Mouse (Mus musculus) heart, embryonic 16.5 days (tissue): ENCODE data around the gene Gm3417. TPM values are rescaled to one million over a fixed set of nuclear protein-coding genes. Genes with fewer than 3 reads are reported as not detected.
A peak's percentile ranks its signal among the peaks of the same experiment; 100 is the strongest.
"Not testable (repeated sequence)": the region's sequence is repeated elsewhere in the genome, so short reads cannot be mapped to it uniquely, and the experiment has no call there.

ENCODE experiments used
- ATAC-seq: fragments of 200-750 bp; cut with Nextera tagmentation; replicated peaks from 2 replicates; pipeline ENCODE4 v1.8.0; 2017; ENCODE audit warnings: moderate number of reproducible peaks; ENCODE audit not compliant: insufficient read depth, low FRiP score; ENCODE audit errors: extremely low read depth
- H3K27ac ChIP-seq: fragments of 300-500 bp; sonication (generic); 2 replicates; pipeline ENCODE4 v1.5.1; 2014; ENCODE audit warnings: mild to moderate bottlenecking, low read length, control low read depth, moderate library complexity
- H3K27me3 ChIP-seq: fragments of 300-500 bp; sonication (generic); 2 replicates; pipeline ENCODE4 v1.6.1; 2014; ENCODE audit warnings: low read length, mixed read lengths; ENCODE audit not compliant: control insufficient read depth, insufficient read depth
- H3K36me3 ChIP-seq: fragments of 300-500 bp; sonication (generic); 2 replicates; pipeline ENCODE4 v1.6.1; 2014; ENCODE audit not compliant: control insufficient read depth, insufficient read depth
- H3K4me1 ChIP-seq: fragments of 300-500 bp; sonication (generic); 2 replicates; pipeline ENCODE4 v1.6.1; 2014; ENCODE audit warnings: low read length, mixed read lengths; ENCODE audit not compliant: control insufficient read depth, insufficient read depth
- H3K4me2 ChIP-seq: fragments of 300-500 bp; sonication (generic); 2 replicates; pipeline ENCODE4 v1.6.1; 2014; ENCODE audit warnings: low read depth, mild to moderate bottlenecking, control low read depth, low read length
- H3K4me3 ChIP-seq: fragments of 300-500 bp; sonication (generic); 2 replicates; pipeline ENCODE4 v1.5.1; 2014; ENCODE audit warnings: mild to moderate bottlenecking, control low read depth, low read length
- H3K9ac ChIP-seq: fragments of 300-500 bp; sonication (generic); 2 replicates; pipeline ENCODE4 v1.6.1; 2014; ENCODE audit warnings: low read length, control low read depth
- H3K9me3 ChIP-seq: fragments of 300-500 bp; sonication (generic); replicated peaks from 2 replicates; pipeline ENCODE4 v1.6.1; 2016; ENCODE audit warnings: low read length; ENCODE audit not compliant: control insufficient read depth
- WGBS: fragments of 180-500 bp; shearing (Covaris S2); extraction: QIAGEN DNeasy Blood & Tissue Kit; methylation state at CpG from one replicate; pipeline ENCODE4 v1.1.7; 2014; 5-methylcytosine and 5-hydroxymethylcytosine counted together
- polyA plus RNA-seq: library from polyadenylated mRNA; unstranded; fragments of >200 nt; fragmentation: Nextera tagmentation; extraction: Ambion mirVana; gene quantifications from 2 replicates; pipeline ENCODE4 v1.2.1, GENCODE M21; 2015

Gm3417 gene
- polyA plus RNA-seq, 1 experiment from 2014 or later, result 2.1 TPM

GRCm38 (mm10) chr17:14994140-14994539 lies 15.6 kb upstream of the Gm3417 start:
- ATAC-seq, H3K9me3 ChIP-seq, H3K4me3 ChIP-seq, H3K4me1 ChIP-seq, H3K4me2 ChIP-seq, H3K27me3 ChIP-seq, H3K9ac ChIP-seq, H3K27ac ChIP-seq, H3K36me3 ChIP-seq: not testable (repeated sequence)
- WGBS, result no CpG with 5 or more reads among the region's 5 CpGs

DNA sequence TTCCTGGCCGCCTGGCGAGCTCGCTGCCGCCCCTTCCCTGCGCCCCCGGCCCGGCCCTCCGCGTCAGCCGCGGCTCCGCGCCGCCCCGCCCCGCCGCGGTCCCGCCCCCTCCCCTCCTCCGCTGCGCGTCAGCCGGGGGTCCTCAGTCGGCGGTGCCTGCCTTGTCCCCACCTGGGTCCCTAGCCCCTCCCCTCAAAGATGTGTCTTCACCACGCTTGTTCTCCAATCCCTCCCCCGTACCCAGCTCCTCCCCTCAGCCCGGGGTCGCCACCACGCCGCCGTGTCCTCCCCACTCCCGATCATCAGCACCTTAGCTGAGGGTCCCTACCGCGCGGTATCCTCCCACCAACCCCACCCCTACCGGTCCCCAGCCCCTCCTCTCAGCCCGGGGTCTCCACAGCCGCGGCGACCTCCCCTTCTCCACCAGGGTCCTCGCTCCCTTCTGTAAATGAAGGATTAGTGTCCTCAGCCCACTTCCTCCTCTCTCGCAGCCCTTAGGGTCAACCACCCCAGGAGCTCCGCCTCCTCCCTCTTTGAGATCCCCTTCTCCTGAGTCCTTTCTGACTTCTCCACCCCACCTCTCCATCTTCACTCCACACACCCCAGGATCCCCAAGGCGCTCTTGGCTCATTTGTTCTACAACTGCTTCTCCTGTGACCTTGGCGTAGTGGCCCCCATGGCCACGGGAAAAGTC lies 14.7 kb upstream of the Gm3417 start:
- WGBS, result no CpG with 5 or more reads among the region's 47 CpGs

DNA sequence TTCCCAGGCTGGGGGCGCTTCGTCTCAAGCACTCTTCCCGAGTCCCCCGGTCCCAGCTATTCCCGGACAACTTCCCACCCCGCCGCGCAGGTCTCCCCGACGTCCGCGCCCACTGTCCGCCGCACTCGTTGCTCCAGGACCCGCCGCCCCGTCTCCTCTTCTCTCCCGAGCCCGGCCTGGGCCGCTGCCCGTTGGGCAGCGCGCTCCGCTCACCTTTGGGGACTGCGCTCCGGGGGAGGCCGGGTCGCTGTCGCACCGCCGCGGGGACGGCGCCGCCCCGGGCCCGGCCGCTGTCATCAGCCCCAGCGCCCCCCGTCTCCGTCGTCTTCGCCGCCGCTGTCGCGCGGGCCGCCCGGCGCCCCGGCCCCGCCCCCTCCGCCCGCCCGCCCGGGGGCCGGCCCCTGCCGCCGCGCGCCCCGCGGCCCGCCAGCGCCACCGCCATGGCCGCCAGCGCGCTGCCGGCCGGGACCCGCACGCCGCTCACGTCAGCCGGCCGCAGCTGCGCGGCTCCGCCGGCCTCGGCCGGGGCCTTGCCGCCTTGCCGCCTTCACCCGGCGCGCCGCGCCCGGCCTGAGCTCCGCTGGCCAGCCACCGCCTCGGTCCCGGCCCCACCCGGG lies 14.0 kb upstream of the Gm3417 start:
- H3K27ac ChIP-seq, H3K9ac ChIP-seq, H3K4me3 ChIP-seq, H3K27me3 ChIP-seq, H3K4me2 ChIP-seq, H3K4me1 ChIP-seq, H3K9me3 ChIP-seq, H3K36me3 ChIP-seq: not testable (repeated sequence)
- peak; percentile 85 for ATAC-seq
- no CpG with 5 or more reads among the region's 98 CpGs for WGBS

More for the DNA sequence above, 14.7 kb upstream of the Gm3417 start:
- H3K27ac ChIP-seq, H3K4me3 ChIP-seq, H3K9me3 ChIP-seq, H3K4me1 ChIP-seq, H3K4me2 ChIP-seq, H3K9ac ChIP-seq, H3K27me3 ChIP-seq, H3K36me3 ChIP-seq: not testable (repeated sequence)
- peak; percentile 85 for ATAC-seq

DNA sequence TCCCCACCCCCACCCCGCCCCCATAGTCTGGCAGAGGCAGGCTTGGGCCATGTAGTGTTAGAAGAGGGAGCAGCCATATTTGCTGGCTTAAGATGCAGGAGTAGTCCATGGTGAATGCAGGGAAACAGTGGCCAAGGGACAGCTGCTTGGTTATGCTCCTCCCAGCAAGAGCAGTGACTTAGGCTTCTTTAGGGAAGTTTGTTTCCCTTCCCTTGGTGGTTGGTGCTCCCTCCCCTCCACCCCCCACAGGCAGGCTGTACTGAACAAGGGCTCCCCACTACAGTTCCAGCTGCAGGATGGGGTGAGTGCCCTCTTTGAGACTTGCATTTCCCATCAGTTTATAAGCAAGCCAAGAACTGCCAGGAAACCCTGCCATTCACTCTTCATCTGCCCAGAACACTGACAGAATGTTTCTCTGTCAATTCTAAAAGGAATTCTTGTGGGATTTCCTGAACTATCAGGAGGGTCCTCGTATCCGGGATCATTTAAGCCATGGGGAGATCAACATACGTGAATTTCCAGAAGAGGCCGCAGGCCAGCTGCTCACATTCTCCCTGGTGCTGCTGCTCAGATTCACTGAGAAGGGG lies 11.6 kb upstream of the Gm3417 start:
- H3K9me3 ChIP-seq, H3K9ac ChIP-seq, H3K27me3 ChIP-seq, H3K4me3 ChIP-seq, H3K4me2 ChIP-seq, H3K4me1 ChIP-seq, H3K27ac ChIP-seq, H3K36me3 ChIP-seq, ATAC-seq: not testable (repeated sequence)
- WGBS, result 82% methylated on average over 4 of the region's 5 CpGs

DNA sequence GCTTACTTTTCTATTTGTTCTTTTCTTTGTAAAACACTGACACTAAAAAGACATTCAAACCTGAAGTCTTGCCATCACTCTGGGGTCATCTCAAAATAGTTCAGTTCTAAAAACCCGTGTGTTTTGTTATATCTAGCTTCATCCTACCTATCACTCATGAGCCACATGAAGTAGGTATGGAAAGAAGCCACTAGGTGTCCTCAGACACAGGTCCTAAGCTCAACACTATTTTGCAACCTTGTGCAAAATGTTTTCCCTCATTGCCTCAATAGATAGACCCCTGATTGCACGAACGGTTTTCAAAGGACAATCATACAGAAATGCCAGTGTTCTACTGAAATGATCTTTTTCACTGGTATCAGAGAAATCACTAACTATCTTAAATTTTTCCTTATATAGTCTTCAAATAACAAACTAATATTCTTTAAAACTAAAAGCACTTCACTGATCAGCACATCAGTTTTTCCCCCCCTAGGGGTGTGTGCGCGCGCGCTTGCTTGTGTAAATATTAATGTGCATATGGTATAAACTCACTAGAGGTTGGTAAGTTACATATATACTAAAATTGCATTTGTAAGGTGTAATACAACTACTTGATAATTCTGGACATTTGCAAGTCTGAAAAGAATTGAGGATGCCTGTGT lies 750 bp downstream of the Gm3417 start:
- not testable (repeated sequence) for ATAC-seq, H3K4me2 ChIP-seq, H3K9me3 ChIP-seq

DNA sequence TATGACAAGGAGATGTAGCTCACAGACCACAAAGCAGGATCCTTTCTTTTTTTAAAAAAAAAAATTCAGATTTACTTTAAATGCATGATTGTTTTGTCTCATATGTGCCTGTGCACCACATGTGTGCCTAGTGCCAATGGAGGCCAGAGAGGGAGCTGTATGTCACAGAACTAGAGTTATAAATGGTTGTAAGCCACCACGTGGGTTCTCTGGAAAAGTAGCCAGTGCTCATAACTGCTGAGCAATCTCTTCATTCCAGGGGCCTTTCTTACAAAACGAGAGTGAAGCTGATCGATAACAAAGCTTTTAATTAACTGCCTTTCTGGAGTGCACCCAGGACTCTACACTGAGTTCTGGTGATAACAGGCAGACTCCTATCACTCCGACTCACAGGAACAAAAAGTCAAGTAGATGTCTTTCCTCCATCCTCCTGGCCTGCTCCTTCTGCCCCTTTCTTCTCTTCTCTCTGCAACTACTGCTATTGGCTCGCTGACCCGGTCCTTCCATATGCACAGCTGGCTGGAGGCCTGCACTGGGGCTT lies 10.1 kb downstream of the Gm3417 start:
- not testable (repeated sequence) for H3K9ac ChIP-seq, H3K27ac ChIP-seq, H3K4me3 ChIP-seq, ATAC-seq, H3K36me3 ChIP-seq, H3K27me3 ChIP-seq, H3K4me1 ChIP-seq, H3K9me3 ChIP-seq, H3K4me2 ChIP-seq
- WGBS, result no CpG with 5 or more reads among the region's 6 CpGs

More for the DNA sequence above, 750 bp downstream of the Gm3417 start:
- WGBS, result under 1% methylated on average over 4 of the region's 7 CpGs
- H3K4me1 ChIP-seq, H3K27ac ChIP-seq, H3K36me3 ChIP-seq, H3K27me3 ChIP-seq, H3K4me3 ChIP-seq, H3K9ac ChIP-seq: not testable (repeated sequence)

GRCm38 (mm10) chr17:14961557-14962154 lies 16.9 kb downstream of the Gm3417 start:
- H3K4me2 ChIP-seq, H3K27ac ChIP-seq, H3K9ac ChIP-seq, H3K27me3 ChIP-seq, H3K4me3 ChIP-seq, H3K9me3 ChIP-seq, H3K36me3 ChIP-seq, H3K4me1 ChIP-seq: not testable (repeated sequence)
- WGBS, result no CpG with 5 or more reads among the region's 44 CpGs
- ATAC-seq, result peak; percentile 81

DNA sequence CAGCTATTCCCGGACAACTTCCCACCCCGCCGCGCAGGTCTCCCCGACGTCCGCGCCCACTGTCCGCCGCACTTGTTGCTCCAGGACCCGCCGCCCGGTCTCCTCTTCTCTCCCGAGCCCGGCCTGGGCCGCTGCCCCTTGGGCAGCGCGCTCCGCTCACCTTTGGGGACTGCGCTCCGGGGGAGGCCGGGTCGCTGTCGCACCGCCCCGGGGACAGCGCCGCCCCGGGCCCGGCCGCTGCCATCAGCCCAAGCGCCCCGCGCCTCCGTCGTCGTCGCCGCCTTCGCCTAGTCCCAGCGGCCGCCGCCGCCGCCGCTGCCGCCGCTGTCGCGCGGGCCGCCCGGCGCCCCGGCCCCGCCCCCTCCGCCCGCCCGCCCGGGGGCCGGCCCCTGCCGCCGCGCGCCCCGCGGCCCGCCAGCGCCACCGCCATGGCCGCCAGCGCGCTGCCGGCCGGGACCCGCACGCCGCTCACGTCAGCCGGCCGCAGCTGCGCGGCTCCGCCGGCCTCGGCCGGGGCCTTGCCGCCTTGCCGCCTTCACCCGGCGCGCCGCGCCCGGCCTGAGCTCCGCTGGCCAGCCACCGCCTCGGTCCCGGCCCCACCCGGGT lies 17.5 kb downstream of the Gm3417 start, which contains the start of gene Phf10:
Gene Phf10, minus strand, starts transcription at position 323 of the 606 bp plus-strand sequence.
- peak within 1 kb of the TSS; percentile 84 for H3K4me3 ChIP-seq
- H3K9me3 ChIP-seq, H3K36me3 ChIP-seq, H3K27me3 ChIP-seq, H3K4me1 ChIP-seq: not testable (repeated sequence)
- H3K27ac ChIP-seq, result peak within 1 kb of the TSS; percentile 80
- ATAC-seq, result peak; percentile 82
- WGBS, result under 1% methylated on average over 37 of the region's 100 CpGs
- H3K4me2 ChIP-seq, result peak within 1 kb of the TSS; percentile 96
- H3K9ac ChIP-seq, result peak within 1 kb of the TSS; percentile 86
